Mouse (Mus musculus): ENCODE measurements around the gene Gtf2ird1. TPM values are rescaled to one million over a fixed set of nuclear protein-coding genes. Genes with fewer than 3 reads are reported as not detected.

Gtf2ird1 gene
- total RNA-seq, 2 experiments from 2014 or later = 46.9 to 47.0 TPM

DNA sequence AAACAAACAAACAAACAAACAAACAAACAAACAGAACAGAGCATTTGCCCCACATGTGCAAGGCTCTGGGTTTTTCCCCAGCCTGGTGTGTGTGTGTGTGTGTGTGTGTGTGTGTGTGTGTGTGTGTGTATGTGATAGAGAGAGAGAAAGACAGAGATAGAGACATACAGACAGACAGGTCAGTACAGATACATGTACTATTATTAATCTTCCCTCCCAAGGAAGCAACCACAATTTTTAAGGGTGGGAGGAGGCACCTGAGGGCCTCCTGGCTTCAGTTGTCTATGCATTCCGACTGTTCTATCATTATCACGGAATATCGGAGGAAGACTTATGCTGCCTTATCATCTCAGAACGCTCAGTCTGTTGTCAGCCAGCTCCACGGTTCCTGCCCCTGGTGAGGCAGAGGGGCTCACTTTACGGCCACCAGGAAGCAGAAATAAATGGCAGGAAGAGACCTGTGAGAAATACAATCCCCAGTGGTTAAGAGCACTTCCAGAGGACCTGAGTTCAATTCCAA is 128.0 kb downstream of the Gtf2ird1 start:
- Histone ChIP-seq H3K27ac (no peak overlapping the region), H3K4me3 (no peak overlapping the region)
- DNase-seq (ENCODE audit: extremely low spot score in 1 of 2, low spot score in 2 of 2) = no peak
- no peak for TF ChIP-seq CTCF (IDR thresholded peaks at IDR 0.05)
- intact Hi-C loops (cut with DNase I) = no loop called here

DNA sequence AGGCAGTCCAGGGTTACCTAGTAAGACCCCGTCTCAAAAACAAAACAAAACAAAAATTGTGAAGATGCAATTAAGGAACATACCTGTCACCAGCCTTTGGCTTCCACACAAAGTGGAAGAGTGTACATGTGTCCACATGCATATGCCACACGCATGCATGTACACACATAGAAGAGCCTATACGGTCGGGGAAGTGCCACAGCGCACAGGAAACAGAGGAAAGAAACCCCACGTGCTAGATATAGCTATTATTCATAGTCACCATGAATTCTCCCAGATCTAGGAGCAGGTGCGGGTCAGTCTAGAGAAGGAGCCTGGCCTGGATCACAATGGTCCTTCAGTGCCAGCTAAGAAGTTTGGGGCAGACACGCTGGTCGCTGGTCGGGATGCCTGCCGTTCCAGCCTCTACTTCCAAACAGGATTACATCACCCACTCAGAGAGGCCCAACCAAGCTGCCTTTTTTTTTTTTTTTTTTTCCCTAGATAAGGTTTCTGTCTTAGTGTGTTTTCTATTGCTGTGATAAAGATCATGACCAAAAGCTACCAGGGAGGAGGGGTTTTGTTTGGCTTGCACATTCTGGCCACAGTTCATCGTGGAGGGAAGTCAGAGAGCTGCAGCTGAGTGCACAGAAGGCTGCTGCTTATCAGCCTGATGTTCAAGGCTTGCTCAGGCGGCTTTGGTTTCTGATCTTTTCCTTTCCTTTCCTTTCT is 130.5 kb downstream of the Gtf2ird1 start:
- TF ChIP-seq CTCF (IDR thresholded peaks at IDR 0.05) = no peak

DNA sequence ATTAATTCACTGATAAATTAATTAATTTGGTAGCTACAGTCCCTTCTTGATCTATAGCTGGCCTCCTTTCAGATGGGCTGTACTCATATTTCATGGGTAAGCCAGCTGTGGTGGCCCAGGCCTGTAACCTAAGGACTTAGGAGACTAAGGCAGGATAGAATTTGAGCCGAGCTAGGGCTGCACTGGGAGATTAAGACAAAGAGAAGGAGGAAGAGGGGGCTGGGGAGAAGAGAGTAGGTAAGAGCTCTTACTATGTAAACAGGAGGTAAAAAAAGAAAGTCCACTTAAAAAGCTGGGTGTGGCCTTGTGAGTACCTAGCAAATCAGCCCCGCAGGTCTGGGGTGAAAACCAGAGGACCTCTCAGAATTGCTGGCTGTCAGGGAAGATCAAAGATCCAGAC is 132.6 kb downstream of the Gtf2ird1 start:
- intact Hi-C loops (cut with DNase I) = no loop called here

More for the DNA sequence above, 130.5 kb downstream of the Gtf2ird1 start:
- no peak overlapping the region for H3K27ac ChIP-seq
- intact Hi-C loops (cut with DNase I) = no loop called here
- DNase-seq (ENCODE audit: extremely low spot score in 1 of 2, low spot score in 2 of 2) = no peak
- H3K4me3 ChIP-seq = no peak overlapping the region

DNA sequence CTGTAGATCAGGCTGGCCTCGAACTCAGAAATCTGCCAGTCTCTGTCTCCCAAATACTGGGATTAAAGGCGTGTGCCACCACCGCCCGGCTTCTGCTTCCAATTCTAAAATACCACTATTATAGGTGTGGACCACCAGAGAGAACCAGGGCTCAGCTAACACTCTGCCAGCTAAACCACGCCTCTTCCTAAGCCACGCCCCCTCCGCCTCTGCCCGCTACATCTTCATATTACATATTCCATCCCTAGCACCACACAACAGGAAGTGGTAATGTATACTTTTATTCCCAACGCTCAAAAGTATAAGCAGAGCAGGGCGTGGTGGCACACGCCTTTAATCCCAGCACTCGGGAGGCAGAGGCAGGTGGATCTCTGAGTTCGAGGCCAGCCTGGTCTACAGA is 133.2 kb downstream of the Gtf2ird1 start:
- DNase-seq (ENCODE audit: extremely low spot score in 1 of 2, low spot score in 2 of 2) = no peak
- intact Hi-C loops (cut with DNase I) = no loop called here
- TF ChIP-seq CTCF (IDR thresholded peaks at IDR 0.05) = no peak
- no peak overlapping the region for H3K4me3 ChIP-seq
- no peak overlapping the region for H3K27ac ChIP-seq

More for the DNA sequence above, 132.6 kb downstream of the Gtf2ird1 start:
- no peak for TF ChIP-seq CTCF (IDR thresholded peaks at IDR 0.05)
- no peak for DNase-seq (ENCODE audit: extremely low spot score in 1 of 2, low spot score in 2 of 2)
- Histone ChIP-seq H3K27ac (no peak overlapping the region), H3K4me3 (no peak overlapping the region)

DNA sequence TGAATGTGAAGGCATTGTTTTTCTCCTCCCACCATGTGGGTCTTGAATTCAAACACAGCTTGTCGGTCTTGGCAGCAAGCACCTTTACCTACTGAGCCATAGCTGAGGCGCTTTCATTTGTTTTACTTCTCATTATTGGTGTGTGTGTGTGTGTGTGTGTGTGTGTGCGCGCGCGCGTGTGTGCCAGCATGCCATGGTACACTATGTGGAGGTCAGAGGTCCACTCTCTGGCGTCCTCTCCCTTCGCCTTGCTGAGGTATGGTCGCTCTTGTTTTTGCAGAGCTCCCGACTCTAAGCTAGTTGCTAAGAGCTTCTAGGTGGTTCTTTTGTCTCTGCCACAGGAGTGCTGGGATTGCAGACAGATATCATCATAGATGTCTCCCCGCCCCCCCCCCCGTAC is 134.2 kb downstream of the Gtf2ird1 start:
- H3K4me3 ChIP-seq = no peak overlapping the region
- no peak overlapping the region for H3K27ac ChIP-seq
- TF ChIP-seq CTCF (IDR thresholded peaks at IDR 0.05) = no peak
- DNase-seq (ENCODE audit: extremely low spot score in 1 of 2, low spot score in 2 of 2) = no peak
- intact Hi-C loops (cut with DNase I) = no loop called here

DNA sequence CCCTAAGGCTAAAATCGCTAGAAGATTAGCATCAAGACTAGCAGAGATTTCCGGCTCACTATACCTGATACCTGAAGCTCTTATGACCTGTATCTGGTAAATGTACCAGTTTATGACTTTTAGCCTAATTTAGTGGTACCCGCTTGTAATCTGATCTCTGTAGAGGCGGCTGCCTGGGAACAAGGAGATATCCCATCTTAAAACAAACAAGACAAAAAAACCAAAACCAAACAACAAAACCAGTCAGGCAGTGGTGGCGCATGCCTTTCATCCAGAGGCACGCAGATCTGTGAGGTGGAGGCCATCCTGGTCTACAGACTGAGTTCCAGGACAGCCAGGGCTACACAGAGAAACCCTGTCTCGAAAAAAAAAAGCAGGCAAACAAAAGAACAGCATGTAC is 134.8 kb downstream of the Gtf2ird1 start:
- no peak overlapping the region for H3K27ac ChIP-seq
- DNase-seq (ENCODE audit: extremely low spot score in 1 of 2, low spot score in 2 of 2) = no peak
- no peak for TF ChIP-seq CTCF (IDR thresholded peaks at IDR 0.05)
- no peak overlapping the region for H3K4me3 ChIP-seq
- intact Hi-C loops (cut with DNase I) = no loop called here

DNA sequence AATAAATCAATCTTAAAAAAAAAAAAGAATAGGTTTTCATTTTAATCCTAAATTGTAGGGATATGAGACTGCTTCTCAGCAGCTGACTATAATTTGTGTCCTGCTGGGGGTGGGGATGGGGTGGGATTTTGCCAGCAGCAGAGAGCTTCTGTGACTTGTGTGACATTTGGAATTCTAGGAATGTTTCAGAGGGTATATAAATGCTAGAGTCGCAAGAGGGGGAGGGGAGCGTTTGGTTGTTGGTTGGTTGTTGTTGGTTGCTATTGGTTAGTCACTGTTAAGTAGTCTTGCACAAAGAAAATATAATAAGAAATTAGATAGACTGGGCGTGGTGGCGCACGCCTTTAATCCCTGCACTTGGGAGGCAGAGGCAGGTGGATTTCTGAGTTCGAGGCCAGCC is 137.6 kb downstream of the Gtf2ird1 start:
- Histone ChIP-seq H3K4me3 (no peak overlapping the region), H3K27ac (no peak overlapping the region)
- no peak for TF ChIP-seq CTCF (IDR thresholded peaks at IDR 0.05)
- no peak for DNase-seq (ENCODE audit: extremely low spot score in 1 of 2, low spot score in 2 of 2)
- intact Hi-C loops (cut with DNase I) = no loop called here

DNA sequence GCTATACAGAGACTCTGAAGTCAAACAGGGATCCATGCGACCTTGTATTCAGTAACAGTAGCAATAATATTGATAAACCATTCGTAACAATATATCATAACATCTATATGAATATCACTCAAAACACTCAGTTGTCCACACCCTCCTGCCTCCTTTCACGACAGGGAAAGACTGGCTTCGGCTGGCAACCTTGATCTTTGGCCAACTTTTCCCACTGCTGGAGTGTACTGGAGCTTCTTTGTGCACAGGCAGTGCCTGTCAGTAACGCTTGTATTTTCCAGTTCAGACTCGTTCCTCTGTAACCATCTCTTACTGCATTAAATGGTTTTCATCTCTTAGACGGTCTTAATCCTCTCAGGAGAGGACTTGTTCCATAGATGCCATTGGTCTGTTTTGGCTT is 139.8 kb downstream of the Gtf2ird1 start:
- no peak for TF ChIP-seq CTCF (IDR thresholded peaks at IDR 0.05)
- Histone ChIP-seq H3K4me3 (no peak overlapping the region), H3K27ac (peak overlapping the region; percentile 100)
- DNase-seq (ENCODE audit: extremely low spot score in 1 of 2, low spot score in 2 of 2) = no peak
- intact Hi-C loops (cut with DNase I) = no loop called here

DNA sequence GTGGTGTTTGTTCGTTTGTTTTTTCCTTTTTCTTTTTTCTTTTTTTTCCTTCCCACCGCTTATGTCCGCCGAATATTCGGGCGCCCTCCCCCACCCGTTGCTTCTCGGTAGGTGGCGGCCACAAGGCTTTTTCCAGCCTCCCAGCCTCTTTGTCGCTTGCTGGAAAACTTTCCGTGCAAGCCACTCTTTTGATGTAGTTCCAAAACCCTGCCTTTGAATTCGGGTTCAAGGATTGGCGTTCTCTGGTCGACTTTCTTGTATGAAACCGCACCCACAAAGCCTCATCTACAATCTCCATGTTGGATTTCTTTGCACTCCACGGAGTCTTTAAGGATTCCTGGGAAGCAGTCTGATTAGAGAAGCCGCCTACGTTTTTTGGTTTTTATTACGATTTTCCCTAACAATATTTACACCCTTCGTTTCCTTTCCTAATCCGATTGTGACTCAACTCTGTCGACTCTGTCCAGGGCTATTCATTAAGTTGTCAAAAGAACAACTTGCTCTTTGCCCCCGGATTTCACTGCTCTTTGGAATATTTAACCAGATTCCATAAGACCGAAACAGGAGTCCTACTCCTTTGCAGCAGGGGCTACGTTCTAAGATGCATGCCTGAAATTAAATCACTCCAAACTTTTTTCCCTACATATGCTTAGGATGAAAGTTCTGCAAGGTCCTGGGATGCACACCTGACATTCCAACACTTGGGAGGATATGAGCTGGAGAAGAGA is 140.7 kb downstream of the Gtf2ird1 start:
- no peak; the same call in none of the 2 replicates for TF ChIP-seq CTCF (IDR thresholded peaks at IDR 0.05)
- Histone ChIP-seq H3K27ac (peak overlapping the region; percentile 100), H3K4me3 (peak overlapping the region; percentile 90)
- intact Hi-C loops (cut with DNase I) = no loop called here
- peak in 1 of 2 experiments; percentile 55 for DNase-seq (ENCODE audit: extremely low spot score in 1 of 2, low spot score in 2 of 2)

DNA sequence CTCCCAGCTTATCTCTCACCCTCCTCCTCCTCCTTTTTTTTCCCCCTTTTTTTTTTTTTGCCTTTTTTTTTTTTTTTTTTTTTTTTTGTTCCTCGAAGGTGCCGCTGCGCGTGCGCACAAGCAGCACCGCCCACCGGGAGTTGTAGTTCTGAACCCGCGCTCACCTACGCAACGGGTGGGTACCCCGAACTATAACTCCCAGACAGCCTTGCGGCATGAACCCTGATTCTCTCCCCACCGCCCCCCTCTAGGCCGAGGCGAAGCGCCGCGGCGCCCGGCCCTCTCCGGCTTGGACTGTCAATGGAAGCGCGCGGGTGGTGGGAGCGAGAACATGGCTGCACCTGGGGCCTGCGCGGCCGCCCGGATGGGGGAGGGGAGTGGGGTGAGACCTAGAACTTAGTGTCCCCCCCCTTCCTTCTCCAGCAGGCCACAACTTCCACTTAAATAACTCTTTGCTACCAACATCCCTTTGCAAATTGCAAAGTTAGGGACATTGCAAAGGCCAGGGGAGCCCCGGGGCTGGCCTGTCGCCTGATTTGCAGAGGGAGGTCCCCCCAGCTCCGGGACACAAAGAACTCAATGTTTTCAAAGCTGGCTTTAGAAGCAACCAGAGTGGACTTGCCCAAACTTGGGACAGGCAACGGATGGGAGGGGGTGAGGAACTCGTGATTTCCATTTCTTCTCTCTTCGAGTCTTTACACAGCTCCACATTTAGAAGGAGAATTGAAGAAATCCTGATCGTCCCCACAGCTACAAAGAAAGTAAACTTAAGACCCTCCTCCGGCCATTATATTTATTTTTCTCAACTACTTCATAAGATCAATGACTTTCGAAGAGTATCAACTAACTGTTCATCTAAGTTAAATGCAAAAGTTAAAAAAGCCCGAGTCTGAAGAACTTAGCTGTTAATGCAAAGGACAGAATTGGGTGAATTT is 141.6 kb downstream of the Gtf2ird1 start, which contains the start of gene Gtf2i:
Gtf2i (minus strand) TSS at position 73 of the 935 bp plus-strand sequence.
- Histone ChIP-seq H3K4me3 (peak within 1 kb of the TSS; percentile 90), H3K27ac (peak within 1 kb of the TSS; percentile 100)
- intact Hi-C loops (cut with DNase I) = no loop called here
- no peak for TF ChIP-seq CTCF (IDR thresholded peaks at IDR 0.05)
- peak; percentile 95 for DNase-seq (ENCODE audit: extremely low spot score in 1 of 2, low spot score in 2 of 2)

DNA sequence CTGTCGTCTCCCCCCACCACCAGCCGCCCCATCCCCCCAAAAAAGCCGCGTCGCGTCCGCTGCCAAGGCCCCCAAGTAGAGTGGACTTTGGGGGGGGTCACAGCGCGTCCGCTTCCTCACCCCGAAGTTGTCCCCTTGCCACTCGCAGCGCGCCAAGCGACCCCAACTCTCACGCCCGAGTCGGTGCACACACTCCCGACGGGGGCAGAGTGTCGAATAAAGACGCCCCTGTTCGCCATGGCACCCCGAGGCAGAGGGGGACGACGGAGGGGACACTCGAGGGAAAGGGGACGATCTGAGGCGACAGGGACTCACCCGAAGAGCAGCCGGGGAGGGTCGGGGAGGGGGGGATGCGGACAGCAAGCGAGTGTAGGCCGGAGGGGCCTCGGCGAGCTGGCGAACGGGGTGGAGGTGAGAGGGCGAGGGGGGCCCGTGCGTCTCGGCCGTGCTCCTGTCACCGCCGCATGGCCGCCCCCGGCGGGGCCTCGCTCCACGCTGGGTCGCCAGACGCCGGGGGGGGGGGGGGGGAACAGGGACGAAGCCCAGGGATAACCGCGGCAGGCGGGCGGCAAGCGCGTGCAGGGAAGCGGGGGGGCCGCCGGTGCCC is 142.3 kb downstream of the Gtf2ird1 start:
- H3K27ac ChIP-seq = peak overlapping the region; percentile 100
- TF ChIP-seq CTCF (IDR thresholded peaks at IDR 0.05) = no peak
- intact Hi-C loops (cut with DNase I) = no loop called here
- DNase-seq (ENCODE audit: extremely low spot score in 1 of 2, low spot score in 2 of 2) = no peak
- H3K4me3 ChIP-seq = peak overlapping the region; percentile 90
